Mouse (Mus musculus): ENCODE results near the gene Sh3glb2. TPM values are rescaled to one million over a fixed set of nuclear protein-coding genes. Genes with fewer than 3 reads are reported as not detected.

The Sh3glb2 gene
- polyA plus RNA-seq, 1 experiment from 2014 or later: 59.9 TPM

- no peaks in the 10 kb centered on the region for H3K27me3 ChIP-seq (ENCODE audit: insufficient read depth, low read length)
- no peak overlapping the region for H3K4me2 ChIP-seq
- no peak overlapping the region for H3K27ac ChIP-seq (ENCODE audit: low read depth)
- no peak for TF ChIP-seq CTCF (IDR thresholded peaks at IDR 0.05; ENCODE audit: low read depth)
- 89% methylated on average over 9 of the region's 9 CpGs for WGBS
- H3K4me1 ChIP-seq (ENCODE audit: insufficient read depth): no peaks in the 10 kb centered on the region
- H3K9me3 ChIP-seq (ENCODE audit: low read depth, low read length): no peaks in the 10 kb centered on the region
- no peak overlapping the region for H3K4me3 ChIP-seq (ENCODE audit: low read depth, low read length)
- no peak overlapping the region for H3K9ac ChIP-seq
- DNase-seq (no peak), ATAC-seq (ENCODE audit: insufficient read depth) (no peak)
- H3K36me3 ChIP-seq (ENCODE audit: insufficient read depth): peaks cover 57% of the 10 kb centered on the region
Observed at GRCm38 (mm10) chr2:30402351-30402826, 43.3 kb upstream of the Sh3glb2 start.

GRCm38 (mm10) chr2:30401581-30401980 lies 42.4 kb upstream of the Sh3glb2 start:
- no peak overlapping the region for H3K4me2 ChIP-seq
- TF ChIP-seq CTCF (IDR thresholded peaks at IDR 0.05; ENCODE audit: low read depth): no peak
- no peak overlapping the region for H3K9ac ChIP-seq
- 71% methylated on average over 1 of the region's 1 CpGs for WGBS
- no peaks in the 10 kb centered on the region for H3K9me3 ChIP-seq (ENCODE audit: low read depth, low read length)
- H3K27me3 ChIP-seq (ENCODE audit: insufficient read depth, low read length): no peaks in the 10 kb centered on the region
- ATAC-seq (ENCODE audit: insufficient read depth): no peak
- H3K36me3 ChIP-seq (ENCODE audit: insufficient read depth): peaks cover 65% of the 10 kb centered on the region
- no peak overlapping the region for H3K27ac ChIP-seq (ENCODE audit: low read depth)
- DNase-seq: no peak
- H3K4me1 ChIP-seq (ENCODE audit: insufficient read depth): no peaks in the 10 kb centered on the region
- no peak overlapping the region for H3K4me3 ChIP-seq (ENCODE audit: low read depth, low read length)

DNA sequence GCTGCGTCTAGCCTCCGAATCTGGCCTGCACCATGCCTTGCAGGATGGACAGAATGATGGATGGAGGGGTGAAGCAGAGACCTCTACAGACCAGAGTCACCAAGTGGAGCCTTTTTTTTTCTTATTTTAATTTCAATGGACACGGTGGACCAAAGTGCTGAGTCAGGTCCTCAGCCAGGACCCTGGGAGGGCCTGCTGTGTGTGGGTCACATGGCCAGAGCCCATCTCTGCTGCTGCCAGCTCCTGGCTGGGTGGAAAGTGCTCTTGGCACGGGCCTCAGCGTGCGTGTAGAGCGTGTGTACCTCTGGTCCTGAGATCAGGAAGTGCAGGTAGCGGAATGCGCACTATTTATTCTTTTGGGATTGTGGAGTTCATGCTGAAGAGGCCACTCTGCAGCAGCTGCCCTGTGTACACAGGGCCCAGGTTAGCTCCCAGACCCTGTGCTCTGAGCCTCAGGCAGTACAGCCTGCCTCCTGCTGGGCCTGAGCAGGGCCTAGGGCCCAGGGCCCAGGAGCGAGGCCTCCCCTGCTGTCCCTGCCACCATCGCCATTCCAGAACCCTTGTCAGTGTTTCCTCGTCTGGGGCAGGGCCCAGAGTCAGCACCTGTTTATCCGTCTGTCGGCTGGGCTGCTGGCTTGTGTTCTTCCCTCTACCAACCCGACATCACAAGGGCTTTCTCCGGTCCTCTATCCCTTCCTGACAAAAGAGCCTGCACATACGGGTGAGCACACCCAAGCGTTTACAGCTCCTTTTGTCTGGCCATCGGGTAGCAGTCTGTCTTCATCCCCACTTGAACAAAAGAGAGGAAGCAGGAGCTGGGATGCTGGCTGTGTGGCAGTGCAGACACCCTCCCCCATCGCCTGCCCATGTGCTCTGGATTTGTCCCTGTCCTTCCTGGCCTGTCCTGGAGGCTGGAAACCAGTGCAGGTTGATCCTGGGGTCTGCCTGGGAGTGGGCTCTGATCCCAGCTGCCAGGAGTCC lies 40.3 kb upstream of the Sh3glb2 start:
- peak overlapping the region; percentile 13 for H3K9ac ChIP-seq
- H3K36me3 ChIP-seq (ENCODE audit: insufficient read depth): peaks cover 68% of the 10 kb centered on the region
- H3K4me1 ChIP-seq (ENCODE audit: insufficient read depth): no peaks in the 10 kb centered on the region
- TF ChIP-seq CTCF (IDR thresholded peaks at IDR 0.05; ENCODE audit: low read depth): no peak
- DNase-seq (peak; percentile 47), ATAC-seq (ENCODE audit: insufficient read depth) (peak; percentile 64)
- H3K4me3 ChIP-seq (ENCODE audit: low read depth, low read length): no peak overlapping the region
- peak overlapping the region; percentile 18; the same call in 1 of the 2 replicates for H3K27ac ChIP-seq (ENCODE audit: low read depth)
- H3K9me3 ChIP-seq (ENCODE audit: low read depth, low read length): no peaks in the 10 kb centered on the region
- no peaks in the 10 kb centered on the region for H3K27me3 ChIP-seq (ENCODE audit: insufficient read depth, low read length)
- 48% methylated on average over 20 of the region's 20 CpGs for WGBS
- no peak overlapping the region for H3K4me2 ChIP-seq

DNA sequence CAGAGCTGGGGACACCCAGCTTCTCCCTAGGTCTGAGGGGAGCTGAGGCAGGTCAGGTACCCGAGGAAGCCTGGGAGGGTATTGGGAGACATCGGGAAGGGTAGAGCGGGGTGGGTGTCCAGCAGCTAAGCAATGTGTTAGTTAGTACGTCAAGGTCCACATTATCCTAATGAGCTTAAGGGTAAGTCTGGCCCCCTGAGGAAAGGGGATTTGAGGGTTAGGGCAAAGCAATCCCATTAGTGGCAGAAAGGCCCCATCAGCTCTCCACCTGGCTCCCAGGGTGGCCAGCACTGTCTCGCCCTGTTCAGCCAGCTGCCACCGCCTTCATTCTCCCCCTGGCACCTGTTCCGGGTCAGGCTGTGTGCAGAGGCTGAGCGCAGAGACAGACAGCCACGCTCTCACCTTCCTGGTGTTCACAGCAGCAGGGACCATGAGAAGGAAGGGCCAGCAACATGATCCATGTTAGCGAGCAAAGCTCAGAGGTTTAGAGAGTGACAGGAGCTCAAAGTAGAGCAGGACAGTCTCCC lies 38.9 kb upstream of the Sh3glb2 start:
- WGBS: 86% methylated on average over 10 of the region's 10 CpGs
- H3K9me3 ChIP-seq (ENCODE audit: low read depth, low read length): no peaks in the 10 kb centered on the region
- no peak for TF ChIP-seq CTCF (IDR thresholded peaks at IDR 0.05; ENCODE audit: low read depth)
- peaks cover 6% of the 10 kb centered on the region for H3K4me1 ChIP-seq (ENCODE audit: insufficient read depth)
- no peak overlapping the region for H3K4me2 ChIP-seq
- no peak overlapping the region for H3K27ac ChIP-seq (ENCODE audit: low read depth)
- H3K27me3 ChIP-seq (ENCODE audit: insufficient read depth, low read length): no peaks in the 10 kb centered on the region
- ATAC-seq (ENCODE audit: insufficient read depth): no peak
- DNase-seq: no peak
- peaks cover 62% of the 10 kb centered on the region for H3K36me3 ChIP-seq (ENCODE audit: insufficient read depth)
- H3K9ac ChIP-seq: no peak overlapping the region
- H3K4me3 ChIP-seq (ENCODE audit: low read depth, low read length): no peak overlapping the region

DNA sequence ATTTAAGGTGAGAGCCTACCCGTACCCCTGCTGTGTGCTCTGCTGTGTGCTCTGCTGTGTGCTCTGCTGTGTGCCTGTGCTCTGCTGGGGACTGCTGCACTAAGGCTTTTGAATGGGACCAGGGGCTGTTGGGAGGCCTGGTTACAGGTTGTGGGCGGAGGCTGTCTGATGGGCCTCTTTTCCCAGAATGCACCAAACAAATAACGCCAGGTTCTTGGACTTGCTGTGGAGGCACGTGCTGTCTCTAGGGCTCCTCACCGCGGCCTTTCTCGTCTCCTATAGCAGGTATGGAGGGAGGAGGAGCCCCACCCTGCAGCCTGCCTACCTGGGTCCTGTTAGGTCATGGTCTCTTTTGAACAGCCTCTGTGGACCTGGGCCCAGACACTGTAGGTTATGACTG lies 37.1 kb upstream of the Sh3glb2 start:
- H3K4me3 ChIP-seq (ENCODE audit: low read depth, low read length): no peak overlapping the region
- H3K9me3 ChIP-seq (ENCODE audit: low read depth, low read length): no peaks in the 10 kb centered on the region
- TF ChIP-seq CTCF (IDR thresholded peaks at IDR 0.05; ENCODE audit: low read depth): no peak
- ATAC-seq (ENCODE audit: insufficient read depth) (no peak), DNase-seq (no peak)
- H3K4me2 ChIP-seq: no peak overlapping the region
- H3K4me1 ChIP-seq (ENCODE audit: insufficient read depth): peaks cover 6% of the 10 kb centered on the region
- 88% methylated on average over 7 of the region's 7 CpGs for WGBS
- no peaks in the 10 kb centered on the region for H3K27me3 ChIP-seq (ENCODE audit: insufficient read depth, low read length)
- H3K27ac ChIP-seq (ENCODE audit: low read depth): no peak overlapping the region
- H3K36me3 ChIP-seq (ENCODE audit: insufficient read depth): peaks cover 55% of the 10 kb centered on the region
- no peak overlapping the region for H3K9ac ChIP-seq

GRCm38 (mm10) chr2:30395757-30396156 lies 36.6 kb upstream of the Sh3glb2 start:
- DNase-seq: no peak
- 90% methylated on average over 7 of the region's 7 CpGs for WGBS
- Histone ChIP-seq H3K4me3 (ENCODE audit: low read depth, low read length) (no peak overlapping the region), H3K27me3 (ENCODE audit: insufficient read depth, low read length) (no peaks in the 10 kb centered on the region), H3K4me2 (no peak overlapping the region), H3K4me1 (ENCODE audit: insufficient read depth) (peaks cover 6% of the 10 kb centered on the region), H3K9me3 (ENCODE audit: low read depth, low read length) (no peaks in the 10 kb centered on the region), H3K36me3 (ENCODE audit: insufficient read depth) (peaks cover 52% of the 10 kb centered on the region), H3K27ac (ENCODE audit: low read depth) (no peak overlapping the region), H3K9ac (no peak overlapping the region)
- TF ChIP-seq CTCF (IDR thresholded peaks at IDR 0.05; ENCODE audit: low read depth): no peak
- ATAC-seq (ENCODE audit: insufficient read depth): no peak

DNA sequence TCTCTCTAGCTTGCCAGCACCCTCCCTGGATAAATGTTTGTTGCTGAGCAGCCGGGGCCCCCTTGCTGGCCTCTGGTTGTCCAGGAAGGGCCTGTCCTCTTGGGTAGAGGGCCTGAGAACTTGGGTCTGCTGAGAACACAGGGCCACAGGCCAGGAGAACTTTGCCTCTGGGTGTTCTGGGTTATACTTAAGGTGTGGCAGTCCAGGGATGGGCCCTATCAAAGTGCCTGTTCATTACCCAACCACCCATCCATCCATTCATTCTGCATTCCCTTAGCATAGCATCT lies 34.2 kb upstream of the Sh3glb2 start:
- Histone ChIP-seq H3K27ac (ENCODE audit: low read depth) (peak overlapping the region; percentile 86; the same call in 1 of the 2 replicates), H3K36me3 (ENCODE audit: insufficient read depth) (peaks cover 27% of the 10 kb centered on the region), H3K9ac (peak overlapping the region; percentile 67), H3K9me3 (ENCODE audit: low read depth, low read length) (no peaks in the 10 kb centered on the region), H3K27me3 (ENCODE audit: insufficient read depth, low read length) (no peaks in the 10 kb centered on the region), H3K4me1 (ENCODE audit: insufficient read depth) (peaks cover 6% of the 10 kb centered on the region), H3K4me2 (peak overlapping the region; percentile 87), H3K4me3 (ENCODE audit: low read depth, low read length) (peak overlapping the region; percentile 83)
- 52% methylated on average over 1 of the region's 1 CpGs for WGBS
- DNase-seq (no peak), ATAC-seq (ENCODE audit: insufficient read depth) (no peak)
- no peak for TF ChIP-seq CTCF (IDR thresholded peaks at IDR 0.05; ENCODE audit: low read depth)
